Mouse (Mus musculus): ENCODE measurements around the gene Selenoo. TPM values are rescaled to one million over a fixed set of nuclear protein-coding genes. Genes with fewer than 3 reads are reported as not detected.

Gene Selenoo
- polyA plus RNA-seq, 1 experiment from 2014 or later: 12.4 TPM

Other genes with a start within 250 kb of the Selenoo start
- gene Pim3, start 226.9 kb upstream of the Selenoo start, polyA plus RNA-seq (2016; fragmentation: Nextera tagmentation; extraction: Ambion mirVana): 67.5 and 68.1 TPM in 2 replicates
- gene Ttll8, start 134.7 kb upstream of the Selenoo start, polyA plus RNA-seq (2016; fragmentation: Nextera tagmentation; extraction: Ambion mirVana): not detected in 2 replicates
- 0.06 TPM in 1 of 2 replicates, not detected in the other for gene Mlc1, start 110.1 kb upstream of the Selenoo start, polyA plus RNA-seq (2016; fragmentation: Nextera tagmentation; extraction: Ambion mirVana)
- 56.9 and 60.3 TPM in 2 replicates for gene Mov10l1, start 106.2 kb upstream of the Selenoo start, polyA plus RNA-seq (2016; fragmentation: Nextera tagmentation; extraction: Ambion mirVana)
- gene Panx2, start 29.4 kb upstream of the Selenoo start, polyA plus RNA-seq (2016; fragmentation: Nextera tagmentation; extraction: Ambion mirVana): 1.8 and 2.4 TPM in 2 replicates
- 51.7 and 53.5 TPM in 2 replicates for gene Trabd, start 14.0 kb upstream of the Selenoo start, polyA plus RNA-seq (2016; fragmentation: Nextera tagmentation; extraction: Ambion mirVana)
- 13.7 and 15.8 TPM in 2 replicates for gene Tubgcp6, start 34.0 kb downstream of the Selenoo start, polyA plus RNA-seq (2016; fragmentation: Nextera tagmentation; extraction: Ambion mirVana)
- gene Hdac10, start 39.6 kb downstream of the Selenoo start, polyA plus RNA-seq (2016; fragmentation: Nextera tagmentation; extraction: Ambion mirVana): 12.7 and 13.4 TPM in 2 replicates
- gene Mapk12, start 51.6 kb downstream of the Selenoo start, polyA plus RNA-seq (2016; fragmentation: Nextera tagmentation; extraction: Ambion mirVana): 19.9 and 20.1 TPM in 2 replicates
- 3.7 and 4.6 TPM in 2 replicates for gene Mapk11, start 60.5 kb downstream of the Selenoo start, polyA plus RNA-seq (2016; fragmentation: Nextera tagmentation; extraction: Ambion mirVana)
- 124 and 130 TPM in 2 replicates for gene Plxnb2, start 91.7 kb downstream of the Selenoo start, polyA plus RNA-seq (2016; fragmentation: Nextera tagmentation; extraction: Ambion mirVana)
- 19.9 and 20.2 TPM in 2 replicates for gene Dennd6b, start 107.4 kb downstream of the Selenoo start, polyA plus RNA-seq (2016; fragmentation: Nextera tagmentation; extraction: Ambion mirVana)
- gene Ppp6r2, start 122.5 kb downstream of the Selenoo start, polyA plus RNA-seq (2016; fragmentation: Nextera tagmentation; extraction: Ambion mirVana): 21.0 and 25.9 TPM in 2 replicates
- 45.0 and 46.3 TPM in 2 replicates for gene Sbf1, start 226.2 kb downstream of the Selenoo start, polyA plus RNA-seq (2016; fragmentation: Nextera tagmentation; extraction: Ambion mirVana)
- gene Adm2, start 233.6 kb downstream of the Selenoo start, polyA plus RNA-seq (2016; fragmentation: Nextera tagmentation; extraction: Ambion mirVana): 0.77 and 1.0 TPM in 2 replicates
- not detected in 2 replicates for gene Miox, start 245.3 kb downstream of the Selenoo start, polyA plus RNA-seq (2016; fragmentation: Nextera tagmentation; extraction: Ambion mirVana)